Comparison of ENCODE assay signal across 11 mouse cellular contexts in genomic region chr14:7913842-7914241, GRCm38 (mm10). TPM values are rescaled to one million over a fixed set of nuclear protein-coding genes. Genes with fewer than 3 reads are reported as not detected.
DNase-seq lines count a peak whose midpoint lies in the region; ATAC-seq and TF ChIP-seq lines count a peak whose summit lies in the region.
"Had no signal": no experiment of that assay in that cellular context is flagged by ENCODE, and none has a peak within 500 bp of the region (broad histone marks: within the 10 kb centered on the region; RNA-seq: fewer than 3 reads in every experiment).

No protein-coding gene starts in this region.

- H3K27ac ChIP-seq in hindbrain, postnatal 0 days = no peak overlapping the region
- no peak overlapping the region for H3K27ac ChIP-seq in hindbrain, embryonic 13.5 days
- H3K27ac ChIP-seq in limb, embryonic 13.5 days = no peak overlapping the region
- H3K27ac ChIP-seq: gastrocnemius, adult 2 months had no signal

- no peaks in the 10 kb centered on the region for H3K9me3 ChIP-seq in hindbrain, postnatal 0 days (ENCODE audit: low read length)
- H3K9me3 ChIP-seq in hindbrain, embryonic 13.5 days = no peaks in the 10 kb centered on the region
- H3K9me3 ChIP-seq in G1E (replicated peaks) = no peaks in the 10 kb centered on the region
- no peaks in the 10 kb centered on the region for H3K9me3 ChIP-seq in limb, embryonic 13.5 days

- WGBS in hindbrain, postnatal 0 days = 72% methylated on average over 7 of the region's 7 CpGs
- 66% methylated on average over 7 of the region's 7 CpGs for WGBS in hindbrain, embryonic 13.5 days
- WGBS in limb, embryonic 13.5 days = 40% methylated on average over 7 of the region's 7 CpGs

- no peak for TF ChIP-seq CTCF in hindbrain, postnatal 0 days (IDR thresholded peaks at IDR 0.05; ENCODE audit: low read depth)
- no peak for TF ChIP-seq CTCF in G1E (IDR thresholded peaks at IDR 0.05; ENCODE audit: low read depth, low read length)

- peaks cover 56% of the 10 kb centered on the region for H3K36me3 ChIP-seq in hindbrain, postnatal 0 days (ENCODE audit: insufficient read depth, low read length)
- peaks cover 80% of the 10 kb centered on the region for H3K36me3 ChIP-seq in hindbrain, embryonic 13.5 days
- peaks cover 11% of the 10 kb centered on the region for H3K36me3 ChIP-seq in G1E (replicated peaks)
- peaks cover 96% of the 10 kb centered on the region for H3K36me3 ChIP-seq in limb, embryonic 13.5 days

- peak; percentile 31; the same call in 1 of the 2 replicates for ATAC-seq in hindbrain, postnatal 0 days
- ATAC-seq in hindbrain, embryonic 13.5 days (ENCODE audit: low FRiP score) = no peak; the same call in 1 of the 2 replicates
- peak; percentile 77 for ATAC-seq in G1E (ENCODE audit: extremely low read depth, insufficient number of reproducible peaks, low FRiP score, poor library complexity, severe bottlenecking)
- ATAC-seq in limb, embryonic 13.5 days (ENCODE audit: low FRiP score, low read depth) = 0 out of 2 replicates have a peak, but pooled peaks have one; percentile 6
- ATAC-seq in monocyte, adult 5-6 weeks (replicated peaks; ENCODE audit: insufficient number of reproducible peaks, low FRiP score, low TSS enrichment, poor library complexity, severe bottlenecking) = peak; percentile 85

- no peak overlapping the region for H3K4me3 ChIP-seq in hindbrain, postnatal 0 days (ENCODE audit: low read length)
- H3K4me3 ChIP-seq in hindbrain, embryonic 13.5 days = no peak overlapping the region
- H3K4me3 ChIP-seq in G1E (ENCODE audit: low read depth, low read length) = no peak overlapping the region
- no peak overlapping the region for H3K4me3 ChIP-seq in limb, embryonic 13.5 days
- H3K4me3 ChIP-seq: gastrocnemius, adult 2 months had no signal

- no peaks in the 10 kb centered on the region for H3K27me3 ChIP-seq in hindbrain, postnatal 0 days (ENCODE audit: insufficient read depth, low read length)
- no peaks in the 10 kb centered on the region for H3K27me3 ChIP-seq in hindbrain, embryonic 13.5 days
- H3K27me3 ChIP-seq in G1E (ENCODE audit: insufficient read depth, low read length) = no peaks in the 10 kb centered on the region
- no peaks in the 10 kb centered on the region for H3K27me3 ChIP-seq in limb, embryonic 13.5 days

- DNase-seq in hindbrain, postnatal 0 days (ENCODE audit: low spot score) = no peak
- peak; percentile 37 for DNase-seq in G1E (ENCODE audit: low spot score)
- DNase-seq in adrenal gland, adult (ENCODE audit: inconsistent age in 2 of 2, low spot score in 1 of 2) = no peak
- DNase-seq in cerebellum, adult 11 months = no peak
- no peak for DNase-seq in gastrocnemius, postnatal 4 days (ENCODE audit: low spot score in 2 of 2)
- DNase-seq: cerebellum, adult 11-12 months; gastrocnemius, adult 2 months had no signal

- no peak overlapping the region for H3K4me2 ChIP-seq in hindbrain, postnatal 0 days (ENCODE audit: low read depth, low read length)
- no peak overlapping the region for H3K4me2 ChIP-seq in hindbrain, embryonic 13.5 days
- H3K4me2 ChIP-seq in limb, embryonic 13.5 days (replicated peaks) = no peak overlapping the region

- H3K4me1 ChIP-seq in hindbrain, postnatal 0 days (ENCODE audit: insufficient read depth, low read length) = no peaks in the 10 kb centered on the region
- H3K4me1 ChIP-seq in hindbrain, embryonic 13.5 days (replicated peaks) = no peaks in the 10 kb centered on the region
- H3K4me1 ChIP-seq in G1E (ENCODE audit: insufficient read depth, low read depth, low read length) = peaks cover 64% of the 10 kb centered on the region
- H3K4me1 ChIP-seq in limb, embryonic 13.5 days = peaks cover 26% of the 10 kb centered on the region

- H3K9ac ChIP-seq in hindbrain, postnatal 0 days (replicated peaks; ENCODE audit: low read length) = no peak overlapping the region
- no peak overlapping the region for H3K9ac ChIP-seq in hindbrain, embryonic 13.5 days
- no peak overlapping the region for H3K9ac ChIP-seq in limb, embryonic 13.5 days

RNA-seq across cellular contexts. Expression of gene Gm45521, which starts 43.2 kb away (rescaled TPM):
- not detected in 2 replicates for total RNA-seq in hindbrain, postnatal 0 days (2014; rRNA removed)
- polyA plus RNA-seq in hindbrain, postnatal 0 days (2015; fragmentation: Nextera tagmentation; extraction: Ambion mirVana) = 0.23 TPM in 1 of 2 replicates, not detected in the other
- 0.26 and 1.0 TPM in 2 replicates for polyA plus RNA-seq in hindbrain, embryonic 13.5 days (2015; fragmentation: Nextera tagmentation; extraction: Ambion mirVana)
- total RNA-seq in G1E (2014; fragmentation: Nextera tagmentation) (not detected in 2 replicates), G1E (2017) (not detected in 2 replicates)
- polyA plus RNA-seq in G1E (2012) = not detected in 2 replicates
- not detected in 2 replicates for polyA plus RNA-seq in limb, embryonic 13.5 days (2015; fragmentation: Nextera tagmentation; extraction: Ambion mirVana)
- total RNA-seq in monocyte, adult 5-6 weeks (2017) = not detected in 3 replicates
- not detected for total RNA-seq in gastrocnemius, postnatal 4 days (2021)
- total RNA-seq: gastrocnemius, adult 2 months had no signal
- polyA plus RNA-seq: limb, embryonic 14.5 days had no signal
